Mouse (Mus musculus) liver, postnatal 0 days (tissue): Measurements from ENCODE around the gene Gm49711.

Source experiments
- CTCF ChIP-seq: sonication (generic); IDR thresholded peaks from 2 replicates; pipeline ENCODE4 v1.5.1; 2016; ENCODE audit warnings: antibody characterized with exemption, low read depth
- EP300 ChIP-seq: IDR thresholded peaks from 2 replicates; pipeline ENCODE4 v1.6.1; 2016; ENCODE audit warnings: antibody characterized with exemption, low read depth, mild to moderate bottlenecking

- TF ChIP-seq CTCF (no peak), EP300 (no peak)
These were observed 41.3 kb upstream of the Gm49711 start for GRCm38 (mm10) chr16:92016792-92017191.
